Mouse (Mus musculus) CD4-positive helper T cell, adult 2 months (primary cell): Measurements from ENCODE around the gene Hist1h3f.
A peak's percentile ranks its signal among the peaks of the same experiment; 100 is the strongest.
"Not testable (repeated sequence)": the region's sequence is repeated elsewhere in the genome, so short reads cannot be mapped to it uniquely, and the experiment has no call there.

ENCODE experiments used
- DNase-seq: peaks from one replicate; pipeline ENCODE4 v3.0.0-alpha.2; 2012; ENCODE audit warnings: low read depth, missing footprints, low spot score

Gene Hist1h3f

DNA sequence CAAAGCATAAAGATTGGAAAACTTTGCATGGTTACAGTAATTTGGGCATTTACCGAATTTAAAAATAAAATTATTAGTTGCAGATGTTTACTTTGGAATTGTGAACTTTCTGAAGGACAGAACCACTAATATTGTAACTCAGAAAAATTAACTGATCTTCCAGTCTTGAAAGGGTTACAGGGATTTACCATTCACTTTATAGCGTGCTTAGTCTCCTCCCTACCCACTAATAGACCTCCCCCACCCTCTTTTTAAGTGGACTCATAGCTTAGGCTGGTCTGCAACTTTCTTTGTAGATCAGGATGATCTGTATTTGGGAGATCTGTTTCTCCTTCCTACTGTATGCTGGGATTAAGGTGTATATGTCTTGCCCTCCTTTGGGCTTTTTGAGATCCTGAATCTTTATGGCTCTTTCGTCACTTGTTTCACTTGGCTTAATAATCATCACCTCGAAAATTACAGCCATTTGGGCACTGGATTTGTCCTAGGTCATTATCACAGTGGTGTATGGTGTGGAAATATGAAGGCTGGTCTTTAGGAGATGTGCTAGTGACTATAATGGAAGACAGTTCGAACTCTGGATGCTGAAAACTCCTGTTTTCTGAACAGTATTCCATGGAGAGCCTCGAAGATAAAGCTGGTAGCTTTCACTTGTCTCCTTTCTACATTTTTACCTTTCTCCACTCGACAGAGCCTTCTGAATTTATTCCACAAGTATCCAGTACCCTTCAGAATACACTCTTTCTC, 7.6 kb upstream of the Hist1h3f start:
- no peak for DNase-seq

DNA sequence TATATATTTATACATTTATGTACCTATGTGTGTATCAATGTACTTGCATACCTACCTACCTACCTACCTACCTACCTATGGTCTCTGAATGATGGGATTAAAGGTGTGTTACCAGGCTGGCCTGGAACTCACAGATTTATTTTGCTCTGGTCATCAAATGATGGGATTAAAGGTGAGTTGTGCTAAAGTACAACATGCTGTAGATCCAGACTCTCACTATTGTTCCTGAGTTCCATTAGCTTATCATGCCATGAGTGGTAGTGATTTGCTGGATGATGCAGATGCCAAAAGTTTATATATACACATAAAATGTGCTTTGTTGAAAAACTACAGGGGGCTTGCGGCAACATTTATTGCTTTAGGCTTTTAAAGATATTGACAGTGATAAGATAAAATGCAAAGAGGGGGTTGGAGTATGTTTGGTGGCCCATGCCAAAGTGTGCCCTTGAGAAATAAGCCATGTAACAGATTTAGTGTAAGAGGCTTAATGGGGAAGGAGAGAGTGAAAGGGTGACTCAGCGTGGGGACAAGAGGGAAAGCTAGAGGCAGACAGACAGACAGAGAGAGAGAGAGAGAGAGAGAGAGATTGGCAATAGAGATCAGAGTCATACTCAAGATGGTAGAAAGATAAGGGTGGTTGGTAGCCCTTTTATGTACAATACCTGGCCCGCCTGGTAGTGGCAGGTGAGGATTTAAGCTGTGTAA, 6.7 kb upstream of the Hist1h3f start:
- no peak for DNase-seq

DNA sequence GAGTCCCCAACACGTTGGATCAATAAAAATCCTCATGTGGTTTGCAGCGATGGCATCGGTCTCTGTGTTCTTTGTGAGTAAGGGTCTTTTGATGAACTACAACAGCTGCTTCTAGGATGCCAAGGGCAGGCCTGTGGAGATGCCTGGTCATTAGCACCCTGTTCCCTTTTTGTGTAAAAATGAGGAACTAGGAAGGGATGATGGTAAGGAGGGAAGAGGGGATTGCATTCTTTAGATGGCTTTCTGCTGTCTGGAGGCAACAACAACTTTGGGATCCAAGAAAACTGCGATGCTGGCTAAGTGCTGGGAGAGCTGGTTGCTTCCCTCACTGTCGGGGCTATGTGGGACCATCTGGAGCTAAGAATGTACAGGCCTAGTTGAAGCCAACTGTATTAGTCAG, 5.6 kb upstream of the Hist1h3f start:
- no peak for DNase-seq

DNA sequence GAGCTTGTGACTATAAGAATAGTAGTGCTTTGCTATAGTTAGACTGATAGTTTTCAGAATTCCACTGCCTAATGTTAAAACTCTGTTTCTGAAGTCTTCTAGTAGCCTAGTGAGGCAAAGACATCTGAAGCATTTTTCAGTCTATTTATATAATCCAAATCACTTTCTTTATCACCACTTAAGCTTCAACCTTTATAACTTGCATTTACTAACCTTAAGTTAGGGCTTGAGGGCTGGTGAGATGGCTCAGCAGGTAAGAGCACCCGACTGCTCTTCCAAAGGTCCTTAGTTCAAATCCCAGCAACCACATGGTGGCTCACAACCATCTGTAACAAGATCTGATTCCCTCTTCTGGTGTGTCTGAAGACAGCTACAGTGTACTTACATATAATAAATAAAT, 4.0 kb upstream of the Hist1h3f start:
- not testable (repeated sequence) for DNase-seq

DNA sequence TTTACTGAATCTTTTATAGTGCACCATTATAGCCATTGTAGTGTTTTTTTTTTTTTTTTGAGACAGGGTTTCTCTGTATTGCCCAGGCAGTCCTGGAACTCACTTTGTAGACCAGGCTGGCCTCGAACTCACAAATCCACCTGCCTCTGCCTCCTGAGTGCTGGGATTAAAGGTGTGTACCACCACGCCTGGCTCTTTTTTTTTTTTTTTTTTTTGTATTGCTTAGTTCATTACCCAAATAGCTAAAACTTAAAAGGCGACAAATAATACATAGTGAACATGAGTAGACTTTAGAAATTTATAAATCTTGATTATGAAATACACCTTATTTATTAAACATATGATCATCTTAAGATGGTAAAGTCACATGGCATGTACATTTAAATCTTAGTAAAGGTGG, 2.4 kb upstream of the Hist1h3f start:
- no peak for DNase-seq

DNA sequence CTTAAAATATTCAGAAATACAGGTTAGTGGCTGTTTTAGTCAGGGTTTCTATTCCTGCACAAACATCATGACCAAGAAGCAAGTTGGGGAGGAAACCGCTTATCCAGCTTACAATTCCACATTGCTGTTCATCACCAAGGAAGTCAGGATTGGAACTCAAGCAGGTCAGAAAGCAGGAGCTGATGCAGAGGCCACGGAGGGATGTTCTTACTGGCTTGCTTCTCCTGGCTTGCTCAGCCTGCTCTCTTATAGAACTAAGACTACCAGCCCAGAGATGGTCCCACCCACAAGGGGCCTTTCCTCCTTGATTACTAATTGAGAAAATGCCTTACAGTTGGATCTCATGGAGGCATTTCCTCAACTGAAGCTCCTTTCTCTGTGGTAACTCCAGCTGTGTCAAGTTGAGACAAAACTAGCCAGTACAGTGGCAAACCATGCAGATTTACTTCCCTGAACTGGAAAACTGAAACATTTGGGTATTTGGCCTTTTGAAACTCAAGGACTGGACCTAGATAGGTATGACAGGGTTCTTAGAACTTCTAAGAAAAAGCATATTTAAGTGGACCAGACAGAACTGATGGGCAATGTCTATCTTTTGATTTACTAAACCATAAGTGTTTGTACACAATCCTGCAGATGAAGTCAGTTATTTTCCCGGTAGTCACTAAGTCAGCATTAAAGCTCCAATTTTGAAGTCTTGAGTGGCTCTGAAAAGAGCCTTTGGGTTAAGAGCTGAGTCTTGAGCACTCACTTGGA, 1.4 kb upstream of the Hist1h3f start:
- DNase-seq = peak; percentile 22

DNA sequence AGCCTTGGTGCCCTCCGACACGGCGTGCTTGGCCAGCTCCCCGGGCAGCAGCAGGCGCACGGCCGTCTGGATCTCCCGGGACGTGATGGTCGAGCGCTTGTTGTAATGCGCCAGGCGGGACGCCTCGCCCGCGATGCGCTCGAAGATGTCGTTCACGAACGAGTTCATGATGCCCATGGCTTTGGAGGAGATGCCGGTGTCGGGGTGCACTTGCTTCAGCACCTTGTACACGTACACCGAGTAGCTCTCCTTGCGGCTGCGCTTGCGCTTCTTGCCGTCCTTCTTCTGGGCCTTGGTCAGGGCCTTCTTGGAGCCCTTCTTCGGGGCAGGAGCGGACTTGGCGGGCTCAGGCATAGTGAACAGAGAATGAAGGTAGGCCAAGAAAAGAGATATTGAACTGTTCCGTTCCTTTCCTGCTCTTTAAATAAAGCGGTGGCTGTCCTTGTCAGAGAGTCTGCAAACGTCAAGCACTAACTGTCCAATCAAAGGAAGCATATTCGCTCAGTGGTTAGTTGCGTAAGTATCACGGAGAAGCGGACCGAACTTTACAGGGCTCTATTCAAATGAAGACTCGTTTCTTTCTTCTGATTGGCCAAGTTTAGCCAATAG, 749 bp upstream of the Hist1h3f start, which contains the start of gene Hist1h2bh:
TSS of gene Hist1h2bh (minus strand) at position 394 of the 609 bp plus-strand sequence.
- DNase-seq = peak; percentile 95

DNA sequence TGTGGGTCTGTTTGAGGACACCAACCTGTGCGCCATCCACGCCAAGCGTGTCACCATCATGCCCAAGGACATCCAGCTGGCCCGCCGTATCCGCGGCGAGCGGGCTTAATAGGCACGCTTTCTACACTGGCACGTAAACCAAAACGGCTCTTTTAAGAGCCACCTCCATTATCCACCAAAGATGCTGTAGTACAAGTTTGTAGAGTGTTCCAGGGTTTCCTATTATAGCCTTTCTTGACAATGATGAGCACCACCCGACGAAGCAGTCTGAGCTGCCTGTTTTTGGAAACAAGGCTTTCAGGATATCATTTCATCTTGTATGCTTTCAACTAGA, 902 bp downstream of the Hist1h3f start:
- DNase-seq = peak; percentile 47

DNA sequence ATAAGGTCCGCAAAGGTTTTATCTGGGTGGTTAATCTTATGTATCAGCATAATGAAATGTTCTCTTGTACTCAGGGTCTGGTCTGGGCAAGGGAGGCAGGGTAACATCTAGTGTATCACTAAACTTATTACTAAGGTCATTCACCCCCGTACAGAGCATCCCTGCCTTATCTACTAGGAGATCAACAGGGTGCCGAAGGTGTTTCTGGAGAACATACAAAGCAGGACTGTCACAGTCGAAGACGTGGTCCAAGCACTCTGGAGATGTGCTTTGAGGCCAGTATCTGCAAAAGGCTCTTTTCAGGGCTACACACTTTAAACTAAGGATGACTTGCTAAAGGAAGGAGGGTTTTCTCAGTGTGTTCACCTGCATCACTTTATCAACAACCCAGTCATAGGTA, 2.8 kb downstream of the Hist1h3f start:
- DNase-seq = no peak

DNA sequence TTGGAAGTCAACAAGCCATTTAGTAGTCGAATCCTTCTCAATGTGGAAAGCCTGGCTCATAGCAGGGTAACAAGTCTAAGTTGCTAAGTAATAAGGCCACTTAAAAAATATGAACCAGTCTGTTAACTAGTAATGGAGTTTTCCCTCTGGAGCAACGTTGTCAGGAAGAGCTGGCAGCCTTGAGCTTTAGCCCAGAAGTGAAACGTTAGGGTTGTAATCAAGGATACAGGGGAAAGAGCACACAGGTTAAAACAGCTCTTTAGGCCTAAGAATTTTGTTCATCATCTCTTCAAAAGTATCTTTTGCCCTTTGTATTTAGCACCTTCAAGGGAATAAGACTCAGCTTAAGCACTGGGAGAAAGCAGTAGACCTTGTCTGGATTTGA, 6.9 kb downstream of the Hist1h3f start:
- DNase-seq = no peak

DNA sequence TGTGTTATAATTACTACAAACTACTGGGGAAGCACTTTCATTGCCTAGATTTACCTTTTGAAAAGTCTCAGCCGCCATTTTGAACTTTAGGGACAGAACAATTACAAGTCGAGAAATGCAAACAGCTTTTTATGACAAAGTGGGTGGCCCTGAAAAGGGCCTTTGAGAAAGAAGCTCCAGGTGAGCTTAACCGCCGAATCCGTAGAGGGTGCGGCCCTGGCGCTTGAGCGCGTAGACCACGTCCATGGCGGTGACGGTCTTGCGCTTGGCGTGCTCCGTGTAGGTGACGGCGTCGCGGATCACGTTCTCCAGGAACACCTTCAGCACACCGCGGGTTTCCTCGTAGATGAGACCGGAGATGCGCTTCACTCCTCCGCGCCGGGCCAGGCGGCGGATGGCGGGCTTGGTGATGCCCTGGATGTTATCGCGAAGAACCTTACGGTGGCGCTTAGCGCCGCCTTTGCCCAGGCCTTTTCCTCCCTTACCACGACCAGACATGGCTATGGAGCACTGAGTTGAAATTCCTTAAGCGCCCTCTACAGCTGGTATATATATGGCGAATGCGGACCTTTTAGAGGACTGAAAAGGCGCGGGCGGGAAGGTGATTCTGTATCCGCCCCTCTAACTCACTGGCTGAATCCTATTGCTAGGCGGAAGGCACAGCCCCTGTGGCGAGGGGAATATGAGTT, 7.4 kb downstream of the Hist1h3f start, which contains the start of gene Hist1h4f:
TSS of gene Hist1h4f (minus strand) at position 503 of the 689 bp plus-strand sequence.
- DNase-seq = peak; percentile 89

DNA sequence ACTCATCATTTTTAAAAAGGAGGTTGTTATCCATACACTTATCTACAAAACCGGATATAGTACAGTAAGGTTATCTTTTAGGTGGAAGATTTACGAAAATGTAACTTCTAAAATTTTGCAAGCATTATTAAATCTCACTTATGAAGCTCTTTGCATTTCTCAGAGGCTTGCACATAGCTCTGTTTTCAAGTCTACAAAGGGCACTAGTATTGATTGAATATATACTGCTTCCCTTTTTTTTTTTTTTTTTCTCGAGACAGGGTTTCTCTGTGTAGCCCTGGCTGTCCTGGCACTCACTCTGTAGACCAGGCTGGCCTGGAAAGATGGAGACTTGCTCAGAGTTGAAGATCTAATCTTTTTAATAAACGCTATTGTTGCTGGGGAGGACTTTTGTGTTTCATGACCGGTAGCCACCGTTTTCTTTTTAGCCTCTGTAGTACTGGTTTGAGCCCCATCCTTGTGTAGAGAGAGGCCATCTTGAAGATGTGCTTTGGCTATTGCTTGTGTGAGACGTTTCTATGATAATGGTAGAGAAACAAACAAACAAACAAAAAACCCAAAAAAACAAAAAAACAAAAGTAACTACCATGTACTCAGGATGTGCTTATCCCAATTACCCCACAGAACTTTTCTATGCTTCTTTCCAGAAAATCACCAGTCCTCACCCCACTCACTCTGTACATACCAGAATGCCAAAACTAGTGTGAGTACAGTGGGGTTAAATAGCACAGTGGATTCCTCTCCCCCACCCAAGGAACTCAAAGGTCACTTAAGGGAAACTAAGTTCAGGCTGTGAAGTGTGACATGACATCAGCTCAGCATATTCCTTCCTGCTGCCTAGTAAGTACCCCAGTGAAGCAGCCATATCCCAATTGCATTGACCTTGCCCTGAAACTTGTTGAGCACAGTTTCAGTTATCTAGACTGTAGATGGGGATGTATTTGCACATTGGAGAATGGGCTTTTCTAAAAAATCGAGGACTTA, 8.4 kb downstream of the Hist1h3f start:
- no peak for DNase-seq

DNA sequence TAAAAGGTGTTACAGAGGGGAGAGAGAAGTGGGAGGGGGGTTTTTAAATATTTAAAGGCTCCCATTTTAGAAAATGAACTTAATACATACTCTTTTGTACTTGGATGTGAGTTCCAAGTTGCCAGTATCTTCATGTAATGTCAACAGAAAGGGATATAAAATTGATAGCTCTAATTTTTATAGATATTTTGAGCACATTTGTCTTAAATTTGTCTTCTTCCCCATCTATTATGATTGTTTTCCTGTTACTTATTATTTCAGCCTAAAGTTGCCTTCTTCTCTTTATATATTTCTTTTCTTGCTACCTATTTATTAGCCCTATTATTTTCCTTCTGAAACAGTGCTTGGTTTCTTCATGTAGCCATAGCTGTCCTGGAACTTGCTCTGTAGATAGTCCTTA, 9.1 kb downstream of the Hist1h3f start, which contains the start of gene Hist1h1d:
TSS of gene Hist1h1d (plus strand) at position 301 of the 400 bp plus-strand sequence.
- DNase-seq = no peak

DNA sequence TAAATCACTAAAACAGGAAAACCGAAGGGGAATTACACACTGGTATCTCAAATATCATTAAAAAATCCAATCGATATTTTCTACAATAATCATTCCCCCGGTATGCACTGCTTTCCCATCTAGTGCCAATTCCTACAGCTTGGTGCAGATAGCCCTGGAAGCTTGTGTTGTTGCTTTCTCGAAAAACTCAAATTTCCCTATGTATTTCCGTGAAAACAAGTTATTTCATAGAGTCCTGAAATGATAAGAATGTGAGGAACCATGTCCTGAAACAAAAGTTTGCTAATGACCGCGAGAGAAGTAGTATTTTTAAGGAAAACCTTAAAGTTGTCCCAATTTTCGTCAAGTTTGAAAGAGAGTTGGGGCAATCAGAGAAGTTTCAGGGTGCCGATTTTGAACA, 10.5 kb downstream of the Hist1h3f start:
- no peak for DNase-seq

DNA sequence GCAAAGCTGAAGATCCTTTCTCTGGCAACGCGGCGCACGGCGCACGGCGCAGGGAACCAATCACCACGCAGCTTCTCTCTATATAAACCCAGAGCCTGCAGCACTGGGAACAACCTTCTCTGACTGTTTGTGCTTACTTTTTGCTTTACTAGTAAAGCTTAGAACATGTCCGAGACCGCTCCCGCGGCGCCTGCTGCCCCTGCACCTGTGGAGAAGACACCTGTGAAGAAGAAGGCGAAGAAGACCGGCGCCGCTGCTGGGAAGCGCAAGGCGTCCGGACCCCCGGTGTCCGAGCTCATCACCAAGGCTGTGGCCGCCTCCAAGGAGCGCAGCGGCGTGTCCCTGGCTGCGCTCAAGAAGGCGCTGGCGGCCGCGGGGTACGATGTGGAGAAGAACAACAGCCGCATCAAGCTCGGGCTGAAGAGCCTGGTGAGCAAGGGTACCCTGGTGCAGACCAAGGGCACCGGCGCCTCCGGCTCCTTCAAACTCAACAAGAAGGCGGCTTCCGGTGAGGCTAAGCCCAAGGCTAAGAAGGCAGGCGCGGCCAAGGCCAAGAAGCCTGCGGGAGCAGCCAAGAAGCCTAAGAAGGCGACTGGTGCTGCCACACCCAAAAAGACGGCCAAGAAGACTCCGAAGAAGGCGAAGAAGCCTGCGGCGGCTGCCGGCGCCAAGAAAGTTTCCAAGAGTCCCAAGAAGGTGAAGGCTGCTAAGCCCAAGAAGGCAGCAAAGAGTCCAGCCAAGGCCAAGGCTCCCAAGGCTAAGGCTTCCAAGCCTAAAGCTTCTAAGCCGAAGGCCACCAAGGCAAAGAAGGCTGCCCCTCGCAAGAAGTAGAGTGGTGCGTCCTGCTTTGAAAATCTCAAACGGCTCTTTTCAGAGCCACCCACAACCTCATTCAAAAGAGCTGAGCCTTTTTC, 11.3 kb downstream of the Hist1h3f start:
- peak; percentile 81 for DNase-seq

DNA sequence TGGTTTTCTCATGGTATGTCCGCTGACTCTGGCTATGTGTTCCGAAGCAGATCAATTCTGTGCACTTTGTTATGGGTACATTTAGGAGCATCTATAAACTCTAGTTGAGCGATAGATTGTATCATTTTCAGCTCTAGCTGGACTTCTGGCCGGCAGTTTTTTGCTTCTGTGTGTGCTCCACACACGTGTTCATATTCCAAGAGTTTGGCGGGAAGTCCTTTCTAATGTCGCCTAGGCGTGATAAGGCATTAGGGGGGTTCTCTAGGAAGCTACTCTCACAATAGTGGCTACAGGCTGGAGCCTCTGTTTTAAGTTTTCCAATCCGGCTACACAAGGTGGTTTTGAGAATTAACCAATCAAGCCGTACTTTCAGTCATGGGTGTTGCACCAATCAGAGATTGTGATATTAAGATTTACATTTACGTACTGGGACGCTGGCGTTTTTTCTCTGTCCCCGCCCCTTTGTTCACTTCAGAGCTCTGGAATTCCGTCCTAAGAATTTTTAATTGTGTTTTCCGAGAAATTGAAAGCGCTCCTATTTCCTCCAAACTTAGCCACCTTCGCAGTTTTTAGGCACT, 12.1 kb downstream of the Hist1h3f start:
- peak; percentile 88 for DNase-seq

DNA sequence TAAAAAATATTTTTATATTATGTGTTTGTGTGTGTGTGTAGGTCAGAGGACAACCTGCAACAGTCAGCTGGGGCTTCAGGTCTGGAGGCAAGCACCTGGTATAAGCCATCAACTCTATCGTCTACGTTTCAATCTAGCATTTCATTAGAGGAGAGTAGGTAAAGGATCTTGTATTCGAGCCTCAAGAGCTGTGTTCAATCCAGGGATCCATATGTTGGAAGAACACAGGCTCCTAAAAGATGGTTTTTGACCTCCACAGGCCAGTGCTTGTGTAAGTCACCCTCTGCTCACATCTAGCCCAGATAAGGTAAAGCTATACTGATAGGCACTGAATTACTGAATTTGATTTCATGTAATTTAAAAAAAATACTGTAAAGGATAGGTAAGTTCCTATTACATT, 13.1 kb downstream of the Hist1h3f start:
- DNase-seq = no peak

DNA sequence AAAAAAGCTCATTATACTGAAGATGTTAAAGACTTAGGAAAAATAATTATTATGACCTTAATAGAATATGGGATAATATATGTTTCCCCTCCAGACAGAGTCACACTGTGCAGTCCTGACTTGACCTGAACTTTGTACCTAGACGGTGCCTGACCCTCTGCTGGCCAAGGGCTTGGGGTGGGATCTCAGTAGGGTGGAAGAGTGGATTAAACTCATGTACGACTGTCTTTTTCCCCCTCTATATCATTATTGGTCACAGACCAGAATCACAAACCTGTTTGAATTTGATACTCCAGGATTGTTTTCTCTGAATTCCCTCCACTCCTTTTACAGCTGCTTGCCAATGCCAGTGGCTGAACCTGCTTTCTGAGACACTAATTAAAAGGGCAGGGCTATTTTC, 16.8 kb downstream of the Hist1h3f start:
- DNase-seq = not testable (repeated sequence)

DNA sequence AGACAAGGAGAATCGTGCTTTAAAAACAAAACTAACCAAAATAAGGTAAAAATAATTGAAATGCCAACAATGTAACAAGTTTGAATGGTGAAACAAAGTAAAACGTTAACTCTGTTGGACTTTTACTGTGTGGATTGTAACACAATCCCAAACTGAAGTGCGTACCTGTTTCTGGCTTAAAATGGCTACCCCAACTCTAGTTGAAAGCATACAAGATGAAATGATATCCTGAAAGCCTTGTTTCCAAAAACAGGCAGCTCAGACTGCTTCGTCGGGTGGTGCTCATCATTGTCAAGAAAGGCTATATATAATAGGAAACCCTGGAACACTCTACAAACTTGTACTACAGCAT, 17.7 kb downstream of the Hist1h3f start:
- DNase-seq = not testable (repeated sequence)
